Mouse (Mus musculus): ENCODE measurements at regions not wholly inside any gene's neighbourhood (a gene's known extent, or its start where the extent isn't known, plus 50 kb on each side); places are given as distances from the start of the nearest gene placed in this dataset.

- DNase-seq (ENCODE audit: low read depth, low spot score) = no peak
These were observed 153.3 kb upstream of the Unc93a2 start for GRCm38 (mm10) chr17:7538402-7539087.

- peak; percentile 60 for DNase-seq (ENCODE audit: low read depth, low spot score)
These were observed 152.5 kb upstream of the Unc93a2 start for GRCm38 (mm10) chr17:7537618-7538266.

GRCm38 (mm10) chr17:7537210-7537609 lies 151.9 kb upstream of the Unc93a2 start:
- DNase-seq (ENCODE audit: low read depth, low spot score) = no peak

- DNase-seq (ENCODE audit: low read depth, low spot score) = peak; percentile 83
These were observed 149.3 kb upstream of the Unc93a2 start for GRCm38 (mm10) chr17:7534386-7535059.

- peak; percentile 95 for DNase-seq (ENCODE audit: low read depth, low spot score)
These were observed 148.3 kb upstream of the Unc93a2 start for GRCm38 (mm10) chr17:7533552-7533951.

- no peak for DNase-seq (ENCODE audit: low read depth, low spot score)
These were observed 147.4 kb upstream of the Unc93a2 start for GRCm38 (mm10) chr17:7532618-7533017.

GRCm38 (mm10) chr17:7529304-7529703 lies 144.0 kb upstream of the Unc93a2 start:
- DNase-seq (ENCODE audit: low read depth, low spot score) = peak; percentile 88

- peak; percentile 37 for DNase-seq (ENCODE audit: low read depth, low spot score)
These were observed 142.4 kb upstream of the Unc93a2 start for GRCm38 (mm10) chr17:7527681-7528080.

- DNase-seq (ENCODE audit: low read depth, low spot score) = peak; percentile 54
These were observed 139.2 kb upstream of the Unc93a2 start for GRCm38 (mm10) chr17:7524497-7524896.

- no peak for DNase-seq (ENCODE audit: low read depth, low spot score)
These were observed 135.9 kb upstream of the Unc93a2 start for GRCm38 (mm10) chr17:7521127-7521526.
